Mouse (Mus musculus) testis, postnatal 10 days (tissue): ENCODE data around the gene Bag6.
A peak's percentile ranks its signal among the peaks of the same experiment; 100 is the strongest.
"Not testable (repeated sequence)": the region's sequence is repeated elsewhere in the genome, so short reads cannot be mapped to it uniquely, and the experiment has no call there.

ENCODE experiments used
- DNase-seq: peaks from one replicate; pipeline ENCODE4 v3.0.0; 2021; ENCODE audit warnings: low spot score

The Bag6 gene

DNA sequence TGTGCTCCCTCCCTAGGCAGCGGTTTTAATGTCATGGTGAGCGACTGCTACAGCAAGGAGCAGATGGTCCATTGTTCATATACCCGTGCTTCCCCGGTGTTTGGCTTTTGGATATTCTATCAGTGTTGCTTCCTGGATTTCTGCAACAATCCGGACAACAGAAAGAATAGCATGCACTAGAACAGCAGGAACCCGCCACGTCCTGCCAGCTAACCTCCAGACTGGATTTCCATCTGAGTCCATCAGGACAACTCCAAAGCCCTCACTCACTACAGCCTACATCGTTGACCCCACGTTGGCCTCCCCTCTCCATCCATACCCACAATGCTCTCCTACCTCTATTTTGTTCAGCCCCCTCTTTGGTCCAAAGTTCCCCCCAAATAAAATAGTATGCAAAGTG, 23.2 kb upstream of the Bag6 start:
- DNase-seq = no peak

DNA sequence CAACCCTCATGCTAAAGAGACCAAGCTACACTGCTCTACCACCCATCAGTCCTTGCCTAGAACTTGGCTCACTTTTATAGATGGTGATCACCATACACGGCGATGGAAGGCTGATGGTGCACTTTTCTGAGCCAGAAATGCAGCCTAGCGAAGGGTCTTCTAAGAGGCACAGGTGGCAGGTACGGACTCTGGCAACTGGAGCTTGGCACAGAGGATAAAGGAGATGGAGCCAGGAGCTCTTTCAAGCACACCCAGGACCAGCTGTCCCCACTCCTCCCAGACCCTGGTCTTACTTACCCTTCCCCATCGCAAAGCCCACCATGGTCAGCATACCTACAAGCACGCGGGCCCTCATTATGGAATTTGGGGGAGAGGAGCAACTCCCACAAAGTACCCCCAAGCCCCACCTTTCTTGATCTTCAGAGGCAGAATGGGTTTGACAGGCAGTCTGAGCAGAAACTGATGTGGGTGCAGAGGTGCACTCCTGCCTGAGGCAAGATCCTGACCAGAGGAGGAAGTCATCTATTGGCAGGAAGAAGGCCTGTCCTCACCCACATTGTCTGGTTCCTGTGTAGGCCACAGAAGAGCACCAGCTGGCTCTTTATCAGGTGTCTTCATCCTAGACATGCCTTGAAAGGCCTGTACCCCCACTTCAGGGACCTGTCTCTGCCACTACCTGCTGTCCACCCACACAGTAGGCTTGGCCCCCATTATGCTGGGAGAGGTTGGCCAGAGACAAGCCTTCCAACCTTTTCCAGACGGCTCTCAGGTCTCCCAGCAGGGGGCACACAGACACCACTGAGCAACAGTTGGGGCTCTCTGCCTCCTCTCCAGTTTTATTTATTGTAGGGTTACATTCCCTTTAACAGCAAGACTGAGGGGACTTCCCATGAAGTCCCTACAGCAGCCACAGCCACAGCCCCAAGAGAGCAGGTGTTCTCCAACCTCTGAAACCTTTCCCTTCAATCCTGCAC, 19.6 kb upstream of the Bag6 start, which contains the start of gene Ly6g5b:
Ly6g5b (minus strand) TSS at position 383 of the 974 bp plus-strand sequence.
- peak; percentile 71 for DNase-seq

DNA sequence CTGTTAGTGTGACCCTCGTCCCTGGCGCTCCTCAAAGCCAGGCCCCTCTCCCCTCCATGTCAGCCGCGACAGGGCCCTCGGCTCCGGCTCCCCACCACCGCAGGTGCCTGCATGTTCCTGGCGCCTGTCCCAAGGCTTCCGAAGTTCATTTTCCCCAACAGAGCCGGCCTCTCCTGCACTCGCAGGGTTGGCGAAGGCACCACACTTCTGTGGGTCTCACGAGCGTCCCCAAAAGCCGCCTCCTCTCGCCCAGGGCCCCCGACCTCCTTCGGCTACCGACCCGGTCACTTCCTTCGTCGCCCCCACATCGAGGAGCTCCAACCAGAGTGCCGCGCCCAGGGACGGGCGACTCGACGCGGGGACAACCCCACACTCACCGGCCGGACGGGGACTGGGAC, 14.2 kb upstream of the Bag6 start:
- peak; percentile 79 for DNase-seq

DNA sequence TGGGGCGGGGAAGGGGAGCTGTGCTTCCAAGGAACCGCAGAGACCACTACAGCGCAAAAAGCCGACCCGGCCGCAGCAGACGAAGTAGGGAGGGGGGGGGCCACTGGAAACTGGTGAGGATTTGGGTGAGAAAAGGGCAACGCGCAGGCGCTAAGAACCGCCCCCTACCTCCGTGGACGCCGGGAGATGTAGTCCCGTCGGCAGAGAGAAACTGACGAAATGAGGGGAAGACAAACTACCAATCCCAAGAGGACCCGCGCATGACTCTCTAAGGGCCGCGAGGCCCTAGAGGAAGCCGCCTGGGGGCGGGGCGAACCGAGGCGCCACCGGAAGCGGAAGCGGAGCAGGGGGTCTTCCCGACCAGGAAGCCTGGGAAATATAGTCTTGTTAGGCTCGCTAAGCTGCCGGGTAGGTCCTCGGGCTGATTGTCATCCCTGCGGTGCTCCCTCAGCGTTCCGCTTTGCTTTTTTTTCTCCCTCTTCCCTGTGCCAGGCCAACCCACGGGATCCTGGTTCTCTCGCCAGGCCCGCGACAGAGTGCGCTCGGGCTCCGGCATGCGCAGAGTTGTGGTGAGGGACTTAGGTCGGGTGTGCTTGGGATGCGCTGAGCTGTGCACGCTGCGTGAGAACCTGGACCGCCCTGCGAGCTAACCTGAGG, 13.7 kb upstream of the Bag6 start, which contains the start of gene Gpank1:
Gpank1 (plus strand) TSS at position 313 of the 657 bp plus-strand sequence.
- peak; percentile 97 for DNase-seq

DNA sequence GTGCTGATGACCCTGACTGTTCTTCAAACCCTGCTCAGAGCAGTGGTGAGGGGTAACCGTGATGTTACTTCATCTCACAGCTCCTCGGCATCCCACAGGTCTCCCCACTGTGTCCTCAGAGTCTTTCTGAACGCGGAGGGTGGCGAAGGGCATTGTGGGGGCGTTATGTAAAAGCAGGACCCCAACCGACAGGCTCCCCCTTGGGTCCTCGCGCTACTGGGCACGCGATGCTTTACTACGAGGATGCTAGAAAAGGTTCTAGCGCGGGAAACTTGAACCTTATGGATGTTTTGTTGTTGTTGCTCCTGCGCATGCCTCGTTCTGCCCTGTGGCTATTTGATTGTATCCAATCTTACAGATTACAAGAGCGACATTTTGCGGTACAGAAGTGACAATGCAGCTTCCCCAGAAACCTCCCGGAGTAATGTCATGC, 13.1 kb upstream of the Bag6 start, which contains the start of gene Csnk2b:
Csnk2b (minus strand) TSS at position 183 of the 433 bp plus-strand sequence.
- peak; percentile 64 for DNase-seq

DNA sequence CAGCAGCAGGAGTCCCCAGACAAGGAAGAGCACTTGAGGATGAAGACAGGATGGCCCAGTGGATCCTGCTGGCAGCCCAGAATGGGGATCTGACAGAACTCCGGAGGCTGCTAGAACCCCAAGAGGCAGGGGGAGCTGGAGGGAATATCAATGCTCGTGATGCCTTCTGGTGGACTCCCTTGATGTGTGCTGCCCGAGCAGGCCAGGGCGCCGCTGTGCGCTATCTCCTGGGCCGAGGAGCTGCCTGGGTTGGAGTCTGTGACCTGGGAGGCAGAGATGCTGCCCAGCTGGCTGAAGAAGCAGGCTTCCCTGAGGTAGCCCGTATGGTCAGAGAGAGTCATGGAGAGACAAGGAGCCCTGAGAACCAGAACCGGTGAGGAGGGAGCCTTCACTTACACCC, 11.7 kb upstream of the Bag6 start:
- not testable (repeated sequence) for DNase-seq

DNA sequence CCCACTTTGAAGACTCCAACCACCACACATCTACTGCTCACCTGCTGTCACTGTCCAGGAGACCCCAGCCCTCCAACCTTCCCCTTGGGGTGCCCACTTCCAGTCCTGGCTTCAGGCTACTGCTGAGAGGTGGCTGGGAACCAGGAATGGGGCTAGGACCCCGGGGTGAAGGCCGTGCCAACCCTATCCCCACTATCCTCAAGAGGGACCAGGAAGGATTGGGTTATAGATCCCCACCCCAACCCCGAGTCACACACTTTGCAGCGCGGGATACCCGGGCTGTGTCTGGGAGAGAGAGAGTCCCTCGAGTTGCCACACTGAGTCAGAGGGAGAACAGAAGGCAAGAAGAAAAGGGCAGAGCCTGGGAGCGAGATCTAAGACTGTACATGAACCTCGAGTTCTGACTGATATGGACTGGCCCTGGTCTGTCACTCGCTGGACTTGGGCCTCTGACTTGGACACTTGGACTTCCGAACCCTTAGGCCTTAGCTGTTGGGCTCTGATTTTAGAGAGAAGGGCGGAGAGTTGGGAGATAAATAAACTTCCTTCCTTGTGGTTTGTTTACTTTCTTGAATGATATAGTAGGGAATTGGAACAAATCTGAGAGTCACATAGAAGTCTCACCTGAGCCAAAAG, 10.6 kb upstream of the Bag6 start:
- not testable (repeated sequence) for DNase-seq

DNA sequence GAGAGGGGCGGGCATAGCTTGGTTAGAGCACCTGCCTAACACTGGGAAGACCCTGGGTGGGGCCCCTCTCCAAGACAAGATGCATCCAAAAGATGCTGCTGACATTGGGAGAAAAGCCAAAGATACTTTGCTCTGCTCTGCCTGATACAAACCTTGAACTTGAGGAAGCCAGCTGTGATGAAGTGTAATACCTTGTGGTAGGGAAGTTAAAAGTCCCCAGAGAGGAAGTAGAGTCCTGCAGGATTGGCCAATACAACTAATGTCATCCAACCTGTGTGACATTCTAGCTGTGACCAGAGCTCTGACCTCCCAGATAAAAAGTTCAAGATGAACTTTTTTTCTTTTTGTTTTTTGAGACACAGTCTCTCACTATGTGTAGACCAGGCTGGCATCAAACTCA, 9.9 kb upstream of the Bag6 start:
- no peak for DNase-seq

DNA sequence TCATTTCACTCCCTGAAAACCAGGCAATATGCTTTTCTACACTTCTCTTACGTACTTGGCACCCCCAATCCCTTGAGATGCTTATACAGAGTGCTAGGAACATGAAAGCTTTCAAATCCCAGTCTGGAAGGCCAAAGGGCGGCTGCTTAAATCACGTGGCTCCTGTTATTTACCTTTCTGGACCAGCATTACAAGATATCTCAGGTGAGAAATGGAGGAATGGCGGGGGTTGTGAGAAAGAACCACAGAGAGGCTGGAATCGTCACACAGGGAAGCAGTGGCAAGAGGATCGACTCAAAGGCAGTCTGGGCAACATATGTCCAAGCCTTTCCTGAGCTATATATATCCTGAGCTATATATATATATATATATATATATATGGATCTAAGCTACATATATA, 9.4 kb upstream of the Bag6 start:
- no peak for DNase-seq

DNA sequence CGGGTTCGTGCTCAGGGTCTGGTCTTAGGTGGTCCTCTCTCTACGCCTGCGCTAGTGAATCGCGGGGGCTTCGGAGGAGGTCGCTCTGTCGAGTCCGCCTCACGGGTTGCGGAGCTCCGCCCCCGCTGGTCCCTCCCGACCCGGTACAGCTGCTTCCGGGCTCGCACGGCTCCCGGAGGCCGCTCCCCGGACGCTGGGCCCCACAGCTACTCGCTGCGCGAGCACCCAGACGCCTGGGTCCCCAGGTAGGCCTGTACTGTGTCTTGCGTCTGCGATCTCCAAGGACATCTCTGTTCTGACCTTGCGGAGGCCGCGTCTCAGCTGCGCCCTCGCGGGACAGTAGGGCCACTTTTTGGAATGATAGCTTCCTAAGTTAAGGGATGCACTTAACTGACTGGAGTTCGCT, 8.8 kb upstream of the Bag6 start, which contains the start of gene D17H6S53E:
D17H6S53E (plus strand) TSS at position 168 of the 406 bp plus-strand sequence.
- peak; percentile 81 for DNase-seq

DNA sequence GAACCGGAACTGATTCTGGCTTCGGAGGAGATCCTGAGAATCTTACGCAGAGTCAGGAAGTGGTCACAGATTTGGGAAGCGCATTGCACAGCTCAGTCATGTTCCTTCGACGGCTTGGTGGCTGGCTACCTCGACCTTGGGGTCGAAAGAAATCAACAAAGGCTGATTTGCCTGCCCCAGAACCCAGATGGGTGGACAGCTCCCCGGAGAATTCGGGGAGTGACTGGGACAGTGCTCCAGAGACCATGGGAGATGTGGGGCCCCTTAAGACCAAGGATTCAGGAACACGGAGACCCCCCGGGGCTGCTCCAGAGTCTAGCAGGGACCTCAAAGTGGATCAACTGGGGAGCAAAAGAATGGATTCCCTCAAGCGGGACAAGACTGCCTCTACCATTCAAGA, 8.0 kb upstream of the Bag6 start:
- DNase-seq = no peak

DNA sequence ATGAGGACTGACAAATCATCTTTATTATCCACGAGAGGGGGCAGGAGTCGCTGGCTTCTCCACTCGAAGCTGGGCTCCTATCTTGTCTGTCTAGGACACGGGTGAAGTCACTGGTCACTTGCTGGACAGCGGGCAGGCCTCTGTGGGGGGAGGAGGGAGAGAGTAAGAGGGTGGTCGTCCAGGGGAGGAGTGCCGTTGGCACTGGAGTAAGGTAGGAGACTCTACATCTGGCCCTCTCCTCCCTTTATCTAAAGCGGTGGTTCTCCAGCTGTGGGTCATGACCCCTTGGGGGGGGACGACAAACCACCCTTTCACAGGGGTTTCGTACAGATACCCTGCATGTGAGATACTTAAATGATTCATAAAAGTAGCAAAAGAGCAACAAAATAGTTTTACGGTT, 6.0 kb upstream of the Bag6 start:
- DNase-seq = no peak

DNA sequence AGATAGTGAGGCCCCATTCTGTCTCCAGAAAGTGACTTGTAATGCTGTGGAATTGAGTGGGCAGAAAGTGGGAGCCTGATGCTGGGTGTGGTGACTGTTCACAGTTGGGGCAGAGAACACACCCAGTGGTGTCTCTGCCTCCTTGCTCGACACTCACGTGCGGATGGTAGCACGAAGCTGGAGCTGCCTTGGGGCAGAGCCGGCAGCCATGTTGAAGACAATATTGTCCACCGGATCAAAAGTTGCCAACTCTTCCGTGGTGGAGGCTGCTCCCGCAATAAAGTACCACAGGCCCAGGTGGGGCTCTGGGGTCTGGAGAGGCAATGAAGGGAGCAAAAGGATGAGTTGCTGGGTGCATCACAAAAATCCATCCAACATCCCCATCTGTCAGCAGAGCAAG, 3.9 kb upstream of the Bag6 start:
- DNase-seq = no peak

DNA sequence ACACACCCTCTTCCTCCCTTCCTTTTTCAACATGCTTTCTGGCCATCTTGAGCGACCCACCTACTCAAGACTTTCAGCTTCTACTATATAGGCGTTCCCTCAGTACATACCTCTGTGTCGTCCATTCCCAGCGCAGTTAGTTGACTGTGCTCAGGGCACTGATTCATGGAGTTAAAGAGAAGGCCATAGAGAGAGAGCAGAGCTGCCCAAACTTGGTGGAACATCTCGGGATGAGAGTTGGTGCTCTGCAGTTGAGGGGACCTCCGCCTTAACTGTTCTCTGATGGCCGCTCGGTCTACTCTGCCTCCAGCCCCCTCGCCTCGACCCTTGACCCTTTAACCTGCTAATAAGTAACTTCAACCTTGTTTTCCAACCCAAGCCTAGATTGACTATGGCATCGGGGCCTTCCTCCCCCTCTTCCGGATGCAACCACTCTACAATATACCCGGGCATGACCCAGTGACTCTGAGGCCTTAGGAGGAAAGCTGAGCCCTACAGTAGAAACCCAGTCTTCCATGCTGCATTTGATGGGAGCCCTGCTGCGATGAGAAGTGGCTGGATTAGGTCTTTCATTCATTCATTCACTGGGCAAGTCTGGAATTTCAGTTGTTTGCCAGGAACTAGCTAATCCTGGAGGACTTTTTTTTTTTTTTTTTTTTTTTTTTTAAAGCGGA, 3.3 kb upstream of the Bag6 start, which contains the start of gene Apom:
Apom (minus strand) TSS at position 551 of the 674 bp plus-strand sequence.
- DNase-seq = no peak

DNA sequence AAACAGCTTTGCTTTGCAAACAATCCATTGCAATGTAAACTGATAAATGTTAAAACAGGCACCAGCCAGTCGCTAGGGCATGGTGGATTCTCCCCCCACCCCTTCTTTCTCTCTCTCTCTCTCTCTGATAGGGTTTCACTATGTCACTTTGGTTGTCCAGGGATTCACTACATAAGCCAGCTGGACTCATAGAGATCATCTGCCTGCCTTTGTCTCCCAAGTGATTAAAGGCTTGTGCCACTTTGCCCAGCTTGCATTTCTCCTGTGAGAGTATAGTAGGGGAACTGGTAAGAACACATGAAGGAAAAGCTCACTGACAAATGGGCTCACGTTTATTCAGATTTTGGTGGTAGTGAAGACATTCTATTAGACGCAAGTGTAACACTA, 2.8 kb upstream of the Bag6 start:
- no peak for DNase-seq

DNA sequence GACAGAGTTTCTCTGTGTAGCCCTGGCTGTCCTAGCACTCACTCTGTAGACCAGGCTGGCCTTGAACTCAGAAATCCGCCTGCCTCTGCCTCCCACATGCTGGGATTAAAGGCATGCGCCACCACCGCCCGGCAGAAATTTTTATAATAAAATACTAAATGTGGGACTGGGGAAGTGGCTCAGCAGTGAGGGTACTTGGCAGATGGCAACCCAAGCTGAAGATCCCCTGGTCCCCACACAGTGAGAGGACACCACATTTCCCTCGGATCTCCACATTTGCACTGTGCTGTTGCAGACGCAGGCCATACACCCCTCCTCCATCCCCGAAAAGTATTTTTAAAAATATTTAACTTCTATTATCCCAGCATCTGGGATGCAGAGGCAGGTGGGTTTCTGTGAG, 1.5 kb upstream of the Bag6 start:
- no peak for DNase-seq

DNA sequence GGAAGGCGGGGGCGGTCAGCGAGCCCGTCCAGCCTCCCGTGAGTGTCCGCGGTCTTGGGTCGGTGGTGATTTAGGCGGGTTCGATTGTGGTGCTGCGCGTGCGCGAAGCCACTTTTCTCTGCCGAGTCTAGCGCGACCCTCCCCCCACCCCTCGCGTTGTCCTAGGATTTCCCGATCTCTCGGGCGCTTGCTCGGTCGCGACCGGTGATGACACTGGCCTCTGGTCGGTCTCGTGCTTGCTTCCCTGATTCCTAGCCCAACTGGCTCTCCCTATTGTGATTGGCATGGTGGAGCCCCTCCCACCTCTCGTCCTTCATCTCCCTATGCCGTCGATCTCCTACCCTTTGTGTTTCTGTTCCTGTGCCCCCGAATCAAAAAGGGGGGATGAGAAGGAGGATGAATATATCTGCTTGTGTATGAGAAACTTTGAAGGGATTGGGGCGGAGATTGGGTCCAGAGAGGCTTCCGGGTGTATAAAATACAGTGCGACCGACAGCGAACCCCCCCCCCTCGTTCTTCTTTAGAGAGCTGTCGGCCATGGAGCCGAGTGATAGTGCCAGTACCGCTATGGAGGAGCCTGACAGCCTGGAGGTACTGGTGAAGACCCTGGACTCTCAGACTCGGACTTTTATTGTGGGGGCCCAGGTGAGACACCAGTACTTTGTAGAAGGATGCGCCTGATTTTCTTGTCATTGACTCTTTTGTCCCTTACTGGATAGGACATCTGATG, 778 bp downstream of the Bag6 start:
- no peak for DNase-seq

DNA sequence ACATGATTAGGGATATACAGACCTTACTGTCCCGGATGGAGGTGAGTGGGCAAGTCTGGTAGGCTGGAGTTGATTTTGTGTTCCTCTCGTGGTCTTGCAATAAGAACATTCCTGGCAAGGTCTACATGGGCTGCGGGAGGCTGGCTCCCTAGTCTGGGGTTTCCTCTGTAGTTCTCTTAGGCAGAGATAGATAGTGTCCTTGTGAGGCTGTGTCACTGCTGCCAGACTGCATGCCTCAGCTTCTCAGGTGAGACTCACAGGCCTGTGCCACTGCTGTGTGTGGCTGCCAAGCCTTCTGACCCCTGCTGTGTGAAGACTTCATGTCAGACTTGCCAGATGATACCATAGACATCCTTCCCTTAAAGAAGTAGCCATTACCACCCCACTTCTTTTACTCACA, 4.3 kb downstream of the Bag6 start:
- no peak for DNase-seq

DNA sequence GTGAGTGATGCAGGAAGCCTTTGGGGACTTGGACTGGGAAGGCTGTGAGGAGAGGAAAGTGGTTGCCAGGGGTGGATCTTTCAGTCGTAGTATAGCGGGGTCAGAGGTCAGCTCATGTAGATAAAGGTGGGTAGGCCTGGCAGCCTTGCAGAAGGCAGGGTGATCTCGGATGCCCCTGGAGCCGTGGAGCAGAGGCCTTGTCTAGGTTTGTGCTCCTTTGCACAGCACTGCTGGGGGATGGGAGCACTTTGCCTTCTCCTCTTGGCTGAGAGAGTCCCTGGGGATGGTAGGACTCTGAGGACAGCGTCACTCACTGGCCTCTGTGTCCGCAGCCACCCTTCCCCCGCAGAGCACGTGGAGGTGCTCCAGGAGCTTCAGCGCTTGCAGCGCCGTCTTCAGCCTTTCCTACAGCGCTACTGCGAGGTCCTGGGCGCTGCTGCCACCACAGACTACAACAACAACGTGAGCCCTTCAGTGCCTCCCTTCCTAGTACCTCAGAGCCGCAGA, 5.6 kb downstream of the Bag6 start:
- DNase-seq = no peak

DNA sequence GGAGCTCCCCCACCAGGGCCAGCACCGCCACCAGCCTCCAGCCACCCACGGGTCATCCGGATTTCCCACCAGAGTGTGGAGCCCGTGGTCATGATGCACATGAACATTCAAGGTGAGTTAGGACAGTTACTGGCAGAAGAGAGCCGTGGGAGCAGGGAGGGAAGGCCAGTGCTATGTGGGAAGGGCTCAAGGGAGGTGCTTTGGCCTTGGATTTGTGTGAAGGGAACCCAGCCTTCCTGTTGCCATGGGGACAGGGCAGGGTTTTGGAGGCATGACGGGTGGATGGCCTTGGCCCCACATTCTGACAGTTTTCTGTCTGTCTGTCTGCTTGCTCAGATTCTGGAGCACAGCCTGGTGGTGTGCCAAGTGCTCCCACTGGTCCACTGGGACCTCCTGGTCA, 7.0 kb downstream of the Bag6 start:
- DNase-seq = peak; percentile 86

DNA sequence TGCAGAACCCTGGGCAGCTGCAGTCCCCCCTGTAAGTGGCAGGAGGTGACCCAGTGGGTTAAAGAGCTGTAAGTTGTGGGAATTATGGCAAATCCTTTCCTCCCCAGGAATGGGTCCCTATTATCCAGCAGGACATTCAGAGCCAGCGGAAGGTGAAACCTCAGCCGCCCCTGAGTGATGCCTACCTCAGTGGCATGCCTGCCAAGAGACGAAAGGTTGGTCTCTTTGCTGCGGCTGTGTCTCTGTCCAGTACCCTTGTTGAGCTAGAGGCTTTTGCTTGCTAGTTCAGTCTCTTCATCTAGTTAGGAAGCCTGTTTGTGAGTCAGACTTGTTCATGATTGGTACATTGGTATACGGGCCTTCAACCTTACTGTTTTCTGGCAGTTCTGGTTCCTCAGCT, 11.2 kb downstream of the Bag6 start:
- DNase-seq = no peak
